Mouse (Mus musculus): ENCODE results near the gene Ddx3x. TPM values are rescaled to one million over a fixed set of nuclear protein-coding genes. Genes with fewer than 3 reads are reported as not detected.
A peak's percentile ranks its signal among the peaks of the same experiment; 100 is the strongest.

Ddx3x gene
- polyA plus RNA-seq, 1 experiment, result 63.1 TPM

DNA sequence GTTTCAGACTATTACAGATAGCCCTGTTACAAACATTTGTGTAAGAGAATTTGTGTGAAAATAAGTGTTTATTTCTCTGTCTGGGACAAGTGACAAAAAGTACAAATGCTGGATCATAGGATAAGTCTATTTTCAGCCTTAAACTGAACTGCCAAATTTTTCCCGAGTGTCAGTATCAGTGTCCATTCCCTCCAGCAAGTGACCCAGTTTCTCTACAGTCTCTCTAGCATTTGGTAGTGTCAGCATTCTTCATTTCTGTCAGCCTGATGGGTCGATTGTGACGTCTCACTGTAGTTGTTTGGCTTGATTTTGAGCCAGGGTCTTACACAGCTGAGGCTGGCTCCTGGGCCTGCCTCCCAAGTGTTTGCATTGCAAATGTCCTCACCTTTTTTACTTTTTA, 17.4 kb upstream of the Ddx3x start:
- TF ChIP-seq MYOD1 (IDR thresholded peaks at IDR 0.05; ENCODE audit: control insufficient read depth, insufficient read length, low read depth) (no peak), CTCF (IDR thresholded peaks at IDR 0.05; ENCODE audit: control insufficient read depth, insufficient read depth, insufficient read length) (no peak), USF1 (IDR thresholded peaks at IDR 0.05; ENCODE audit: low read depth) (no peak), MYOG (IDR thresholded peaks at IDR 0.05; ENCODE audit: control insufficient read depth, extremely low read depth, insufficient read length) (no peak), CEBPB (IDR thresholded peaks at IDR 0.05; ENCODE audit: low read depth) (no peak), MAX (IDR thresholded peaks at IDR 0.05) (no peak), FOSL1 (IDR thresholded peaks at IDR 0.05; ENCODE audit: insufficient read depth, low read length, poor library complexity, severe bottlenecking) (no peak)
- Histone ChIP-seq H3ac (ENCODE audit: control insufficient read depth, insufficient read length, low read depth) (no peak overlapping the region), H3K4me3 (ENCODE audit: insufficient read depth, poor library complexity, severe bottlenecking) (no peak overlapping the region), H3K36me3 (ENCODE audit: control insufficient read depth, insufficient read depth) (no peaks in the 10 kb centered on the region), H3K79me3 (ENCODE audit: low read depth) (no peaks in the 10 kb centered on the region), H3K79me2 (ENCODE audit: control insufficient read depth, insufficient read depth) (no peaks in the 10 kb centered on the region), H3K27me3 (ENCODE audit: control insufficient read depth, insufficient read depth, insufficient read length) (no peaks in the 10 kb centered on the region)

DNA sequence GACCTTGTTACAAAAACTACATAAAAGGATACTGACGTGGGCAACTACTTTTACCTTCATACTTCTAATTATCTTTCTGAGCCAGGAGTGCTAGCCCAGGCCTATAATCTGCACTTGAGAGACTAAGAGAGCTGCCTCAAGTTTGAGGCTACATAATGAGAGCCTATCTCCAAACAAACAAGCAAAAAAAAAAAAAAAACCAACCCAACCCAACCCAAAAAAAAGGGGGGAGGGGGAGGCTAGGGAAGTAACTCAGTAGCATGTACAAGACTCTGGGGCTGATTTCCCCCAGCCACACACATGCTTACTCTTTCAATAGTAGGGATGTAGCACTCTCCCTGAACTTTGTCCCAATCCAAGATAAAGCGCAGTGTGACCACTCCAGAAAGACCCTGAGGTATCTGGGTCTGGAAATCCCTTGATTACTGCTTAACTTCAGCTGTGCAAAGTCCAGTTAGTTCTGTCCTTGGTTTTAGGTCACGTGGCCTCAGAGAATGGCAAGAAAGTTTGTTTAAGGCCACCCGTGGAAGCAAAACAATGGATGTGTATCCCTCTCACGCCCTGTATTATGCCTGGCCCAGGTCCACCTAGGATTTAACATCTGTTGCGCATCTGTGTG, 5.1 kb upstream of the Ddx3x start:
- no peaks in the 10 kb centered on the region for H3K36me3 ChIP-seq (ENCODE audit: control insufficient read depth, insufficient read depth)
- H3ac ChIP-seq (ENCODE audit: control insufficient read depth, insufficient read length, low read depth), result no peak overlapping the region
- H3K27me3 ChIP-seq (ENCODE audit: control insufficient read depth, insufficient read depth, insufficient read length), result no peaks in the 10 kb centered on the region
- H3K79me2 ChIP-seq (ENCODE audit: control insufficient read depth, insufficient read depth), result no peaks in the 10 kb centered on the region
- no peak overlapping the region for H3K4me3 ChIP-seq (ENCODE audit: insufficient read depth, poor library complexity, severe bottlenecking)
- TF ChIP-seq CEBPB (IDR thresholded peaks at IDR 0.05; ENCODE audit: low read depth), result no peak
- no peak for TF ChIP-seq MAX (IDR thresholded peaks at IDR 0.05)
- no peak for TF ChIP-seq CTCF (IDR thresholded peaks at IDR 0.05; ENCODE audit: control insufficient read depth, insufficient read depth, insufficient read length)
- TF ChIP-seq USF1 (IDR thresholded peaks at IDR 0.05; ENCODE audit: low read depth), result peak; percentile 16
- no peaks in the 10 kb centered on the region for H3K79me3 ChIP-seq (ENCODE audit: low read depth)

DNA sequence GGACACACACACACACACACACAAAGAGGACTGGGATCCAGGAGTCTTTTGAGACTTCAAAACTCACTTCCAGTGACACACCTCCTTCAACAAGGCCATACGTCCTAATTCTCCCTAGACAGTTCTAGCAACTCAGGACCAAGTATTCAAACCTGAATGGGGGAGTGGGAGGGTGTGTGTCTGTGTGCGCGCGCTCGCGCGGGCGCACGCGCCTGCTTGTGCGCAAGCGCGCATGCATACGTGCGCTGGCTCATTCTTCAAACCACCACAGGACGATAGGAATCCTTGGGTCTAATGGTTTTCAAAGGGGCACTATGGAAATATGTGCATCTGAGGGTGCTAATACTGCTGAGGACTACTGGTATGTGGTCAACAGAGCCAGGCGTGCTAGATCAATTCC, 1.8 kb upstream of the Ddx3x start:
- TF ChIP-seq USF1 (IDR thresholded peaks at IDR 0.05; ENCODE audit: low read depth) (no peak), MYOD1 (IDR thresholded peaks at IDR 0.05; ENCODE audit: control insufficient read depth, insufficient read length, low read depth) (no peak), FOSL1 (IDR thresholded peaks at IDR 0.05; ENCODE audit: insufficient read depth, low read length, poor library complexity, severe bottlenecking) (no peak), CEBPB (IDR thresholded peaks at IDR 0.05; ENCODE audit: low read depth) (no peak), CTCF (IDR thresholded peaks at IDR 0.05; ENCODE audit: control insufficient read depth, insufficient read depth, insufficient read length) (no peak), MAX (IDR thresholded peaks at IDR 0.05) (no peak)

DNA sequence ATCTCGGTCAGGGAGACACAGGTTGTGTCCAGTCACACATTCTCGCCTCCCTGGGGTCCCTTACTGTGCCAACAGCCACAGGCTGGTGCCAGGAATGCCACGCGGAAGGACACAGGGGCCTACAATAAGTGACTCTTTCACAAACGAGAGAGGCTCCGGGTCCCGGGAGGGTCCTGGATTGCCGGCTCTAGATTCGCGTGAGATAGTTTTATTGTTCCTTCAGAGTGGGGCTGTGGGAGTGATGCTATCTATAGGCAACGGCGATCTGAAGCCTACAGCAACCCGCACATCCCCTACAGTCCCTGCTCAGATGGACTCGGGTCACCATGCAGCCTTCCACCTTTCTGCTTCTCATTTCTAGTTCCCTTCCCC, 747 bp upstream of the Ddx3x start:
- peak overlapping the region; percentile 95 for H3K4me3 ChIP-seq (ENCODE audit: insufficient read depth, poor library complexity, severe bottlenecking)
- peaks cover 32% of the 10 kb centered on the region for H3K79me3 ChIP-seq (ENCODE audit: low read depth)
- H3K36me3 ChIP-seq (ENCODE audit: control insufficient read depth, insufficient read depth), result peaks cover 20% of the 10 kb centered on the region
- H3ac ChIP-seq (ENCODE audit: control insufficient read depth, insufficient read length, low read depth), result peak overlapping the region; percentile 99
- peaks cover 42% of the 10 kb centered on the region for H3K79me2 ChIP-seq (ENCODE audit: control insufficient read depth, insufficient read depth)
- TF ChIP-seq CTCF (IDR thresholded peaks at IDR 0.05; ENCODE audit: control insufficient read depth, insufficient read depth, insufficient read length) (no peak), USF1 (IDR thresholded peaks at IDR 0.05; ENCODE audit: low read depth) (no peak), MAX (IDR thresholded peaks at IDR 0.05) (no peak), MYOD1 (IDR thresholded peaks at IDR 0.05; ENCODE audit: control insufficient read depth, insufficient read length, low read depth) (no peak), FOSL1 (IDR thresholded peaks at IDR 0.05; ENCODE audit: insufficient read depth, low read length, poor library complexity, severe bottlenecking) (no peak)
- no peaks in the 10 kb centered on the region for H3K27me3 ChIP-seq (ENCODE audit: control insufficient read depth, insufficient read depth, insufficient read length)

More for the DNA sequence above, 1.8 kb upstream of the Ddx3x start:
- Histone ChIP-seq H3ac (ENCODE audit: control insufficient read depth, insufficient read length, low read depth) (no peak overlapping the region), H3K79me2 (ENCODE audit: control insufficient read depth, insufficient read depth) (peaks cover 32% of the 10 kb centered on the region), H3K27me3 (ENCODE audit: control insufficient read depth, insufficient read depth, insufficient read length) (no peaks in the 10 kb centered on the region), H3K36me3 (ENCODE audit: control insufficient read depth, insufficient read depth) (peaks cover 10% of the 10 kb centered on the region), H3K4me3 (ENCODE audit: insufficient read depth, poor library complexity, severe bottlenecking) (no peak overlapping the region), H3K79me3 (ENCODE audit: low read depth) (peaks cover 21% of the 10 kb centered on the region)

DNA sequence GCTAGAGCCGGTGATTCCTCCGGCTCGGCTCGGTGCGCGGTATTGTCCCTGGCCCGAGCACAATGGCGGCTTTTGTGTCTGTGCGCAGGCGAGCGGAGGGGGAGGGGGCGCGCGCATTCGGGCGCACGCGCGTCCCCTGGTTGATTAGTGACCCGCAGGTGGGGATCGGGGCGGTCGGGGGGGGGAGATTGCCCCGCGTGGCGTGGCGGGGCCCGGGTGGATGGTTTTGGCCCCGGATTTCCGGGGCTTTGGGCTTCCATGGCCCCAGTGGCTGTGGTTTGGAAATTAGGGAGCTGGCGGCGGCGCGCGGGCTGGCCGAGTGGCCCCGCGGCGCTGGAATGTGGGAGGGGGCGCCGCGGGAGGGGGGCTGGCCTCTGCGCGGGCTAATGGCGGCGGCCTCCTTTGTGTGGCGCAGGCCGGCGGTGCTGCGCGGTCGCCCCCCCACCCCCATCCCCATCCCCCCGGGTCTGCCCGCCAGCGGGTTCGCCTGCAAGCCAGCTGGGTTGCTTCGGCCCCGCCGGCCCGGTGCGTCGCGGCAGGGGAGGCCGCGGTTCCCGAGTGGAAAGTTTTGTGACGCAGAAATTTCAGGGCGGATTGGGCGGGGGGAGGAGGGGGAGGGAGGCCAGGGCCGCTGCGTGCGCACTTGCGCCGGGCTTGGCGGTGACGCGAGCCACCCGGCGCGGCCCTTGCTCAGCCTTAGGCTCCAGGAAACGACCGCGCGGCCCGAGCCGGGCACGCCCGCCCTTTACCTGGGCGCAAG, 739 bp downstream of the Ddx3x start:
- H3ac ChIP-seq (ENCODE audit: control insufficient read depth, insufficient read length, low read depth), result peak overlapping the region; percentile 99
- H3K27me3 ChIP-seq (ENCODE audit: control insufficient read depth, insufficient read depth, insufficient read length), result no peaks in the 10 kb centered on the region
- peaks cover 35% of the 10 kb centered on the region for H3K36me3 ChIP-seq (ENCODE audit: control insufficient read depth, insufficient read depth)
- H3K79me2 ChIP-seq (ENCODE audit: control insufficient read depth, insufficient read depth), result peaks cover 57% of the 10 kb centered on the region
- H3K79me3 ChIP-seq (ENCODE audit: low read depth), result peaks cover 42% of the 10 kb centered on the region
- TF ChIP-seq MYOG (IDR thresholded peaks at IDR 0.05; ENCODE audit: control insufficient read depth, extremely low read depth, insufficient read length), result no peak
- no peak for TF ChIP-seq MYOD1 (IDR thresholded peaks at IDR 0.05; ENCODE audit: control insufficient read depth, insufficient read length, low read depth)
- TF ChIP-seq USF1 (IDR thresholded peaks at IDR 0.05; ENCODE audit: low read depth), result no peak
- no peak for TF ChIP-seq MAX (IDR thresholded peaks at IDR 0.05)
- TF ChIP-seq FOSL1 (IDR thresholded peaks at IDR 0.05; ENCODE audit: insufficient read depth, low read length, poor library complexity, severe bottlenecking), result no peak
- no peak for TF ChIP-seq CTCF (IDR thresholded peaks at IDR 0.05; ENCODE audit: control insufficient read depth, insufficient read depth, insufficient read length)
- no peak for TF ChIP-seq CEBPB (IDR thresholded peaks at IDR 0.05; ENCODE audit: low read depth)
- peak overlapping the region; percentile 95 for H3K4me3 ChIP-seq (ENCODE audit: insufficient read depth, poor library complexity, severe bottlenecking)
